Mouse (Mus musculus) olfactory bulb, adult 2 months (tissue): Measurements from ENCODE around the gene Dnajc16. TPM values are rescaled to one million over a fixed set of nuclear protein-coding genes. Genes with fewer than 3 reads are reported as not detected.

Experiments used
- H3K27ac ChIP-seq: fragments of 200-500 bp; 2 replicates; pipeline ENCODE4 v1.5.1; 2012; ENCODE audit warnings: low read depth, low read length; ENCODE audit not compliant: insufficient read depth
- H3K4me1 ChIP-seq: fragments of 200-500 bp; 2 replicates; pipeline ENCODE4 v1.6.1; 2012; ENCODE audit warnings: low read length; ENCODE audit not compliant: control insufficient read depth, insufficient read depth
- H3K4me3 ChIP-seq: fragments of 200-500 bp; 2 replicates; pipeline ENCODE4 v1.5.1; 2012; ENCODE audit warnings: mild to moderate bottlenecking, low read depth, low read length, moderate library complexity; ENCODE audit not compliant: insufficient read depth
- CTCF ChIP-seq: fragments of 200-500 bp; IDR thresholded peaks from 2 replicates; pipeline ENCODE4 v1.5.1; 2012; ENCODE audit warnings: low read depth, mild to moderate bottlenecking, low read length, moderate library complexity; ENCODE audit not compliant: insufficient read depth
- POLR2A ChIP-seq: fragments of 200-500 bp; IDR thresholded peaks from 2 replicates; pipeline ENCODE4 v1.6.1; 2012; ENCODE audit warnings: mild to moderate bottlenecking, low read depth, low read length, moderate library complexity; ENCODE audit not compliant: insufficient read depth
- WGBS: fragments of 180-500 bp; shearing (Covaris S2); methylation state at CpG from one replicate; pipeline ENCODE4 v1.1.7; 2018; 5-methylcytosine and 5-hydroxymethylcytosine counted together
- polyA plus RNA-seq: library from polyadenylated mRNA; stranded (reverse); fragments of >200 nt; gene quantifications from 2 replicates; pipeline ENCODE4 v1.2.4, GENCODE M21; 2012; ENCODE audit warnings: low replicate concordance; ENCODE audit not compliant: missing spikeins, insufficient read depth, insufficient read length

Gene Dnajc16
- not detected in 2 replicates for polyA plus RNA-seq

GRCm38 (mm10) chr4:141790524-141790990 lies at the start of gene Dnajc16:
TSS of gene Dnajc16 (minus strand) at chr4:141790931.
- WGBS = under 1% methylated on average over 42 of the region's 42 CpGs
- H3K4me3 ChIP-seq = peak within 1 kb of the TSS; percentile 74
- TF ChIP-seq CTCF (no peak), POLR2A (0 out of 2 replicates have a peak, but pooled peaks have one; percentile 47)
- H3K27ac ChIP-seq = peak within 1 kb of the TSS; percentile 39
- H3K4me1 ChIP-seq = peaks cover 11% of the 10 kb centered on the region

- TF ChIP-seq POLR2A = no peak
- no peak for TF ChIP-seq CTCF
- 72% methylated on average over 5 of the region's 5 CpGs for WGBS
- 0 out of 2 replicates have a peak overlapping the region, but pooled peaks have one; percentile 46 for H3K27ac ChIP-seq
Observed at GRCm38 (mm10) chr4:141834536-141835095, 43.9 kb upstream of the Dnajc16 start.

GRCm38 (mm10) chr4:141833911-141834310 lies 43.2 kb upstream of the Dnajc16 start:
- Histone ChIP-seq H3K4me1 (peaks cover 21% of the 10 kb centered on the region), H3K27ac (peak overlapping the region; percentile 46; the same call in 1 of the 2 replicates), H3K4me3 (no peak overlapping the region)
- 11% methylated on average over 1 of the region's 1 CpGs for WGBS
- TF ChIP-seq POLR2A (no peak), CTCF (no peak)

More at GRCm38 (mm10) chr4:141834536-141835095, 43.9 kb upstream of the Dnajc16 start:
- Histone ChIP-seq H3K4me1 (peaks cover 21% of the 10 kb centered on the region), H3K4me3 (no peak overlapping the region)

- Histone ChIP-seq H3K27ac (0 out of 2 replicates have a peak overlapping the region, but pooled peaks have one; percentile 74), H3K4me1 (peaks cover 25% of the 10 kb centered on the region), H3K4me3 (no peak overlapping the region)
- TF ChIP-seq CTCF (no peak), POLR2A (no peak)
- 79% methylated on average over 7 of the region's 7 CpGs for WGBS
Observed at GRCm38 (mm10) chr4:141831361-141831760, 40.6 kb upstream of the Dnajc16 start.

GRCm38 (mm10) chr4:141830381-141830780 lies 39.6 kb upstream of the Dnajc16 start:
- no peak overlapping the region for H3K4me3 ChIP-seq
- TF ChIP-seq CTCF = no peak
- no peak for TF ChIP-seq POLR2A
- peak overlapping the region; percentile 74 for H3K27ac ChIP-seq
- peaks cover 25% of the 10 kb centered on the region for H3K4me1 ChIP-seq
- WGBS = 16% methylated on average over 11 of the region's 11 CpGs

GRCm38 (mm10) chr4:141828177-141828576 lies 37.4 kb upstream of the Dnajc16 start:
- TF ChIP-seq CTCF (no peak), POLR2A (no peak)
- H3K4me3 ChIP-seq = no peak overlapping the region
- peaks cover 15% of the 10 kb centered on the region for H3K4me1 ChIP-seq
- 75% methylated on average over 4 of the region's 4 CpGs for WGBS
- H3K27ac ChIP-seq = no peak overlapping the region

- no peak for TF ChIP-seq CTCF
- no peak for TF ChIP-seq POLR2A
- H3K4me1 ChIP-seq = peaks cover 15% of the 10 kb centered on the region
- H3K4me3 ChIP-seq = no peak overlapping the region
- no peak overlapping the region for H3K27ac ChIP-seq
- 98% methylated on average over 2 of the region's 2 CpGs for WGBS
Observed at GRCm38 (mm10) chr4:141827401-141827800, 36.7 kb upstream of the Dnajc16 start.

- H3K4me1 ChIP-seq = peaks cover 9% of the 10 kb centered on the region
- no peak within 1 kb of the TSS for H3K4me3 ChIP-seq
- 71% methylated on average over 5 of the region's 5 CpGs for WGBS
- H3K27ac ChIP-seq = no peak within 1 kb of the TSS
- TF ChIP-seq CTCF (no peak), POLR2A (no peak)
Observed at GRCm38 (mm10) chr4:141826060-141826459, 35.3 kb upstream of the Dnajc16 start, which contains the start of gene Cela2a. TSS of gene Cela2a (minus strand) at chr4:141826160.

- H3K4me1 ChIP-seq = peaks cover under 1% of the 10 kb centered on the region; the same call in 1 of the 2 replicates
- H3K27ac ChIP-seq = no peak overlapping the region
- 57% methylated on average over 3 of the region's 3 CpGs for WGBS
- no peak for TF ChIP-seq POLR2A
- TF ChIP-seq CTCF = no peak
- H3K4me3 ChIP-seq = no peak overlapping the region
Observed at GRCm38 (mm10) chr4:141822979-141823378, 32.2 kb upstream of the Dnajc16 start.
